Mouse (Mus musculus) C2C12 (cell line): ENCODE measurements around the gene Map1s. TPM values are rescaled to one million over a fixed set of nuclear protein-coding genes. Genes with fewer than 3 reads are reported as not detected.

ENCODE experiments used
- H3K27me3 ChIP-seq: one replicate; pipeline ENCODE4 v1.6.1; 2011; ENCODE audit not compliant: control insufficient read depth, insufficient read depth, insufficient read length
- H3K36me3 ChIP-seq: one replicate; pipeline ENCODE4 v1.6.1; 2011; ENCODE audit not compliant: control insufficient read depth, insufficient read depth
- H3K4me3 ChIP-seq: one replicate; pipeline ENCODE4 v1.5.1; 2011; ENCODE audit warnings: mild to moderate bottlenecking, control low read depth; ENCODE audit not compliant: poor library complexity, insufficient read depth, severe bottlenecking
- H3K79me2 ChIP-seq: one replicate; pipeline ENCODE4 v1.6.1; 2011; ENCODE audit not compliant: control insufficient read depth, insufficient read depth
- H3K79me3 ChIP-seq: one replicate; pipeline ENCODE4 v1.6.1; 2011; ENCODE audit warnings: low read depth, control low read depth
- H3ac ChIP-seq: one replicate; pipeline ENCODE3; 2011; ENCODE audit warnings: low read depth; ENCODE audit not compliant: control insufficient read depth, insufficient read length
- CEBPB ChIP-seq: IDR thresholded peaks from one replicate; pipeline ENCODE4 v1.6.1; 2011; ENCODE audit warnings: low read depth, mild to moderate bottlenecking, control low read depth, moderate library complexity
- CTCF ChIP-seq: IDR thresholded peaks from one replicate; pipeline ENCODE4 v1.5.1; 2011; ENCODE audit not compliant: control insufficient read depth, insufficient read depth, insufficient read length
- FOSL1 ChIP-seq: IDR thresholded peaks from one replicate; pipeline ENCODE4 v1.8.0; 2011; ENCODE audit warnings: mild to moderate bottlenecking, low read length; ENCODE audit not compliant: poor library complexity, insufficient read depth, severe bottlenecking
- MAX ChIP-seq: IDR thresholded peaks from one replicate; pipeline ENCODE4 v1.6.1; 2011; ENCODE audit warnings: mild to moderate bottlenecking, control low read depth
- MYOD1 ChIP-seq: IDR thresholded peaks from one replicate; pipeline ENCODE4 v1.6.1; 2011; ENCODE audit warnings: low read depth; ENCODE audit not compliant: control insufficient read depth, insufficient read length
- MYOG ChIP-seq: IDR thresholded peaks from one replicate; pipeline ENCODE4 v1.6.1; 2011; ENCODE audit not compliant: control insufficient read depth, insufficient read length; ENCODE audit errors: extremely low read depth
- USF1 ChIP-seq: IDR thresholded peaks from one replicate; pipeline ENCODE4 v1.6.1; 2011; ENCODE audit warnings: low read depth, mild to moderate bottlenecking, control low read depth, moderate library complexity
- long read RNA-seq, 2 experiments: library from polyadenylated mRNA; unstranded; transcript quantifications; one replicate each; pipeline ENCODE4 v2.0.0; 2019 to 2020
- polyA plus RNA-seq: library from polyadenylated mRNA; unstranded; fragments of >200 nt; fragmentation: generic; extraction: Trizol; gene quantifications from one replicate; pipeline ENCODE4 v1.2.1, GENCODE M21; 2012; ENCODE audit warnings: missing spikeins

Gene Map1s
- 59.7 TPM for polyA plus RNA-seq
- long read RNA-seq, experiment 1, partial matches to known transcripts: 9 of 16 reads
- long read RNA-seq, experiment 1, other reads (novel, unspliced or antisense): 4 of 16 reads
- long read RNA-seq, experiment 2, transcript Map1s-201 (7 exons, 3,314 nt): major isoform, 173 of 222 reads
- long read RNA-seq, experiment 2, partial matches to known transcripts: 18 of 222 reads
- long read RNA-seq, experiment 2, other reads (novel, unspliced or antisense): 30 of 222 reads

- TF ChIP-seq MYOD1 (peak; percentile 90), CEBPB (no peak), MAX (peak; percentile 73)
- Histone ChIP-seq H3K4me3 (peak within 1 kb of the TSS; percentile 61), H3K79me3 (peaks cover 38% of the 10 kb centered on the region), H3K27me3 (no peaks in the 10 kb centered on the region), H3ac (peak within 1 kb of the TSS; percentile 95), H3K36me3 (peaks cover 6% of the 10 kb centered on the region), H3K79me2 (peaks cover 48% of the 10 kb centered on the region)
These were observed at the start of gene Map1s for GRCm38 (mm10) chr8:70905831-70906736. Map1s (plus strand) TSS chr8:70905932.

- Histone ChIP-seq H3K36me3 (no peaks in the 10 kb centered on the region), H3K79me2 (no peaks in the 10 kb centered on the region), H3K27me3 (no peaks in the 10 kb centered on the region), H3K79me3 (no peaks in the 10 kb centered on the region), H3ac (no peak overlapping the region), H3K4me3 (no peak overlapping the region)
- TF ChIP-seq MAX: no peak
- no peak for TF ChIP-seq CEBPB
- no peak for TF ChIP-seq MYOD1
- no peak for TF ChIP-seq CTCF
- TF ChIP-seq USF1: no peak
- TF ChIP-seq FOSL1: no peak
- TF ChIP-seq MYOG: no peak
These were observed 49.7 kb upstream of the Map1s start for GRCm38 (mm10) chr8:70856028-70856427.

- no peaks in the 10 kb centered on the region for H3K27me3 ChIP-seq
- no peak overlapping the region for H3K4me3 ChIP-seq
- no peaks in the 10 kb centered on the region for H3K36me3 ChIP-seq
- TF ChIP-seq MAX: no peak
- no peak for TF ChIP-seq MYOG
- TF ChIP-seq FOSL1: no peak
- TF ChIP-seq USF1: no peak
- no peak for TF ChIP-seq CTCF
- no peak for TF ChIP-seq MYOD1
- no peak for TF ChIP-seq CEBPB
- no peaks in the 10 kb centered on the region for H3K79me3 ChIP-seq
- H3K79me2 ChIP-seq: no peaks in the 10 kb centered on the region
- H3ac ChIP-seq: peak overlapping the region; percentile 55
These were observed 49.1 kb upstream of the Map1s start for GRCm38 (mm10) chr8:70856541-70857197.

GRCm38 (mm10) chr8:70857516-70857915 is 48.2 kb upstream of the Map1s start:
- no peak for TF ChIP-seq MAX
- peak; percentile 27 for TF ChIP-seq USF1
- no peak overlapping the region for H3ac ChIP-seq
- no peaks in the 10 kb centered on the region for H3K79me3 ChIP-seq
- no peaks in the 10 kb centered on the region for H3K79me2 ChIP-seq
- H3K27me3 ChIP-seq: no peaks in the 10 kb centered on the region
- no peaks in the 10 kb centered on the region for H3K36me3 ChIP-seq
- no peak overlapping the region for H3K4me3 ChIP-seq

GRCm38 (mm10) chr8:70862824-70863641 is 42.7 kb upstream of the Map1s start, which contains the start of gene Kcnn1:
Kcnn1 (minus strand) TSS chr8:70863258.
- peaks cover 6% of the 10 kb centered on the region for H3K36me3 ChIP-seq
- TF ChIP-seq FOSL1 (no peak), MYOD1 (no peak), MYOG (no peak), CEBPB (no peak), USF1 (no peak), MAX (no peak), CTCF (no peak)
- peak within 1 kb of the TSS; percentile 26 for H3K4me3 ChIP-seq
- H3ac ChIP-seq: peak within 1 kb of the TSS; percentile 66
- H3K79me3 ChIP-seq: no peaks in the 10 kb centered on the region
- H3K79me2 ChIP-seq: no peaks in the 10 kb centered on the region
- H3K27me3 ChIP-seq: no peaks in the 10 kb centered on the region
